Mouse (Mus musculus) kidney, embryonic 15.5 days (tissue): ENCODE data around the gene Arhgap35. TPM values are rescaled to one million over a fixed set of nuclear protein-coding genes. Genes with fewer than 3 reads are reported as not detected.
A peak's percentile ranks its signal among the peaks of the same experiment; 100 is the strongest.

Experiments
- ATAC-seq: fragments of 200-750 bp; cut with Nextera tagmentation; replicated peaks from 2 replicates; pipeline ENCODE4 v1.8.0; 2017; ENCODE audit warnings: moderate TSS enrichment; ENCODE audit not compliant: low FRiP score
- H3K27ac ChIP-seq: fragments of 300-500 bp; sonication (generic); 2 replicates; pipeline ENCODE4 v1.5.1; 2015; ENCODE audit warnings: mild to moderate bottlenecking, inconsistent platforms
- H3K27me3 ChIP-seq: fragments of 300-500 bp; sonication (generic); 2 replicates; pipeline ENCODE4 v1.6.1; 2015; ENCODE audit warnings: inconsistent platforms
- H3K36me3 ChIP-seq: fragments of 300-500 bp; sonication (generic); 2 replicates; pipeline ENCODE4 v1.6.1; 2015; ENCODE audit warnings: inconsistent platforms
- H3K4me1 ChIP-seq: fragments of 300-500 bp; sonication (generic); 2 replicates; pipeline ENCODE4 v1.6.1; 2015; ENCODE audit warnings: inconsistent platforms
- H3K4me2 ChIP-seq: fragments of 300-500 bp; sonication (generic); 2 replicates; pipeline ENCODE4 v1.6.1; 2015; ENCODE audit warnings: moderate library complexity, mild to moderate bottlenecking, inconsistent platforms
- H3K4me3 ChIP-seq: fragments of 300-500 bp; sonication (generic); replicated peaks from 2 replicates; pipeline ENCODE4 v1.5.1; 2015; ENCODE audit warnings: mild to moderate bottlenecking, inconsistent platforms
- H3K9ac ChIP-seq: fragments of 300-500 bp; sonication (generic); 2 replicates; pipeline ENCODE4 v1.6.1; 2015; ENCODE audit warnings: mild to moderate bottlenecking, inconsistent platforms
- H3K9me3 ChIP-seq: fragments of 300-500 bp; sonication (generic); replicated peaks from 2 replicates; pipeline ENCODE4 v1.6.1; 2016; ENCODE audit warnings: inconsistent platforms
- WGBS: fragments of 180-500 bp; shearing (Covaris S2); methylation state at CpG from one replicate; pipeline ENCODE4 v1.1.7; 2015; ENCODE audit warnings: mixed read lengths; 5-methylcytosine and 5-hydroxymethylcytosine counted together
- polyA plus RNA-seq: library from polyadenylated mRNA; unstranded; fragments of >200 nt; fragmentation: Nextera tagmentation; extraction: Ambion mirVana; gene quantifications from 2 replicates; pipeline ENCODE4 v1.2.1, GENCODE M21; 2015

Arhgap35 gene
- polyA plus RNA-seq, 1 experiment from 2014 or later = 18.2 TPM

- ATAC-seq = no peak
- no peaks in the 10 kb centered on the region for H3K27me3 ChIP-seq
- H3K36me3 ChIP-seq = peaks cover 15% of the 10 kb centered on the region
- H3K4me1 ChIP-seq = no peaks in the 10 kb centered on the region
- H3K4me2 ChIP-seq = no peak overlapping the region
- H3K9me3 ChIP-seq = no peaks in the 10 kb centered on the region
- WGBS = 76% methylated on average over 3 of the region's 3 CpGs
- no peak overlapping the region for H3K9ac ChIP-seq
- H3K27ac ChIP-seq = no peak overlapping the region
- H3K4me3 ChIP-seq = no peak overlapping the region
These were observed 60.6 kb downstream of the Arhgap35 start for GRCm38 (mm10) chr7:16554215-16554614.

DNA sequence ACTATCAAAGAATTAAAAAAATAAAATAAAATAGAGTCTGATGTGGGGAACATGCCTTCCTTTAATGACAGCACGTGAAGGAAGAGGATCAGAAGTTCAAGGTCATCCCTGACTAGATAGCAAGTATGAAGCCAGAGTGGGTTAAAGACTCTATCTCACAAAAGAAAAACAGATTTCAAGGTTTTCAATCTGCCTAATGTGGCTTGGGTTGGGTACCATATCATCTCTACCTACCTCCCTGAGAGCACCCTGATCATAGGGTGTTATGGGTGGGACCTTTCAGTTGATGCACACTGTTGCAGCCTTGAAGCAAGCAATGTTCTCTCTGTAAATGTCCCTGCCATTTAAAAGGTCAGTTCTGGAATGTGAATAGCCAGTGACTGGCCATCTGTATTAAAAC, 63.2 kb downstream of the Arhgap35 start:
- Histone ChIP-seq H3K4me1 (no peaks in the 10 kb centered on the region), H3K4me3 (no peak overlapping the region), H3K27ac (no peak overlapping the region), H3K36me3 (peaks cover 35% of the 10 kb centered on the region), H3K4me2 (no peak overlapping the region), H3K9ac (no peak overlapping the region), H3K9me3 (no peaks in the 10 kb centered on the region), H3K27me3 (no peaks in the 10 kb centered on the region)
- no peak for ATAC-seq
- 97% methylated on average over 1 of the region's 1 CpGs for WGBS

- Histone ChIP-seq H3K27me3 (no peaks in the 10 kb centered on the region), H3K4me2 (no peak overlapping the region), H3K4me1 (0 out of 2 replicates have a peak, but pooled peaks cover 3% of the 10 kb centered on the region), H3K9ac (no peak overlapping the region), H3K36me3 (peaks cover 54% of the 10 kb centered on the region), H3K27ac (no peak overlapping the region), H3K4me3 (no peak overlapping the region), H3K9me3 (no peaks in the 10 kb centered on the region)
- 82% methylated on average over 1 of the region's 1 CpGs for WGBS
- no peak for ATAC-seq
These were observed 65.5 kb downstream of the Arhgap35 start for GRCm38 (mm10) chr7:16549299-16549698.

DNA sequence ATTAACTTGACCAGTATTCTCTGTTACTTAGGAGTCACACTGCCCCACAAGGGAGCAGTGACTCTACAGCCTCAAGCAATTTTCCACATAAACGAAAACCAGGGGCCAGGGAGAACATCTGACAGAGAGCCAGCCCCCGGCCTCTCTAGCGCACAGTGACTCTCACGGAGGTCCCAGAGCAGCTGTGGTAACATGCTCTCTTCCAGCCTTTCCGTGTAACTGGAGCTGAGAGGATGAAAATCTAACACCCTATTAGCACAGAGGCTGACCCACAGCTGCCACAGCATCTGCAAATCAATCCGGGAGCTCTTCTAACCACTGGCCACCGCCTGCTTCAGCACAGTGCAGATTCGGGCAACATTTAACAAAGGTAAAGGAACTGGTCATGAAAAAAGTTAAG, 70.0 kb downstream of the Arhgap35 start:
- 0 out of 2 replicates have a peak overlapping the region, but pooled peaks have one; percentile 32 for H3K27ac ChIP-seq
- H3K27me3 ChIP-seq = no peaks in the 10 kb centered on the region
- no peak overlapping the region for H3K4me2 ChIP-seq
- 0 out of 2 replicates have a peak, but pooled peaks cover 3% of the 10 kb centered on the region for H3K4me1 ChIP-seq
- peak; percentile 64 for ATAC-seq
- H3K9me3 ChIP-seq = no peaks in the 10 kb centered on the region
- H3K9ac ChIP-seq = no peak overlapping the region
- peaks cover 70% of the 10 kb centered on the region for H3K36me3 ChIP-seq
- WGBS = 27% methylated on average over 8 of the region's 8 CpGs
- no peak overlapping the region for H3K4me3 ChIP-seq

DNA sequence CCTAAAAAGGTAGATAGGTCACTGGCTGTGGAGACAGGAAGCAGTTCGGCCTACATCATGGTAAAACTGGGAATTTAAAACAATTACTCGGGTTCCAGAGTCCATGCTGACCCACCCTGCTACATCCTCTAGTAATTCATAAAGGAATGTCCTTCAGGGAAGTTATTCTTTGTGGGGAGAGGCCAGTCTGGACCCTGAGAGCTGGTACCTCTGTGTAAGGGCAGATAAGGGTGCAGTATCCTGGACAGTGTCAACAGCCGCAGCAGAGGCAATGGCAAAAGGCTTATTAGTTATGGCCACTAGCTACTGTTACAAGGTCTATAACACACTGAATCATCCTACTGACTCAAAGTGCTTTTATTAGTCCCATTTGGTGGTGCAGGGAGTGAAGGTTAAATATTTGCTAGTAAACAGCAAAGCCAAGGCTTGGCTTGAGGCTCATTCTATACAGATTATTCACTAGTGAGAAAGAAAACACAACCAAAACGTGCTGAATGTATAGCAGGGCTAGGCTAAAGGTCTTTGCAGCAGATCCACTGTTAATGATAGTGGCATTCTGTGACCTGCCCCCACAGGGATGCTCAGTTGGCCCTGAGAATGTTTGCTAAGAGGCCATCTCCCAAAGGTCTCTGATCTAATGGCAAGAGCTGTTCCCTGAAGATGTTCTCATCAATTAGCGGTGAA, 77.4 kb downstream of the Arhgap35 start:
- Histone ChIP-seq H3K9me3 (no peaks in the 10 kb centered on the region), H3K36me3 (peaks cover 69% of the 10 kb centered on the region), H3K4me1 (no peaks in the 10 kb centered on the region; the same call in 1 of the 2 replicates), H3K27ac (0 out of 2 replicates have a peak overlapping the region, but pooled peaks have one; percentile 19), H3K4me2 (no peak overlapping the region), H3K4me3 (no peak overlapping the region), H3K9ac (no peak overlapping the region), H3K27me3 (no peaks in the 10 kb centered on the region)
- ATAC-seq = no peak
- WGBS = 75% methylated on average over 5 of the region's 5 CpGs

DNA sequence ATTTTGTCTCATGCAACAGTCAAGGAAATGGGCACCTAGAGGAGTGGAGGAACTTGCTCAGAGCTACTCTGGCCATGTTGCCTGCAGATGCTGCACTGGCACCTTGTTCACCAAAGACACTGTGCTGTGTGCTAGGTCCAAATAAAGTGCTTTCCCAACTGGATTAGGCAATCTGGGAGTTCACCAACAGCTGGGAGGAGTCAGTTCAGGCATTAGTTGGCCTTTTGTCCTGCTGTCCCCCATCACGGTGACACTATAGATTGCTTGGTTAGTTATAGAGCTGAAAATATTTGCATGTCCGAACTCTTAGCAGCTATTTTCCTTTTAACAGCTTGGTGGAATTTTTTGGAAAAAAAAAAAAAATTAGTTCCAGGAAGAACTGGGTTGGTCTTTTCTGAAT, 88.8 kb downstream of the Arhgap35 start:
- Histone ChIP-seq H3K36me3 (peaks cover 19% of the 10 kb centered on the region), H3K9ac (no peak overlapping the region), H3K4me2 (no peak overlapping the region), H3K4me1 (no peaks in the 10 kb centered on the region), H3K4me3 (no peak overlapping the region), H3K9me3 (no peaks in the 10 kb centered on the region), H3K27me3 (no peaks in the 10 kb centered on the region), H3K27ac (no peak overlapping the region)
- WGBS = 80% methylated on average over 2 of the region's 2 CpGs
- no peak for ATAC-seq

DNA sequence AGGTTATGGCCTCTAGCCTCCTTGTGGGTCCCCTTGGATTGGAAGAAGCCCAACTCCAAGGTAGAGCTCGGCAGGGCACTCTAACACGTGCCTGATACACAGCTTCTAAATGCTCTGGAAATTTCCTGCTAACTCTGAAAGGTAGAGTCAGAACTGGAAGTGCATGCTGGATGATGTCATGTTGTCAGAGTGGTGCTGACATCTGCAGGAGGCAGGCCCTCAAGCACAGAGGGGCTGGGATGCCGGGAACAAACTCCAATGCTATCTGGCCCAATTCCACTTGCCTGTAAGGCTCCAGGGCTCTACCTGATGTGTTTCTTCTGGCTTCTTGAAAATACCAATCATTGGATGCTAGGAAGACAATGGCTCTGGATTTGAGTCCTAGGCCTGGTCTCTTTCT, 89.3 kb downstream of the Arhgap35 start:
- Histone ChIP-seq H3K9ac (no peak overlapping the region), H3K36me3 (peaks cover 19% of the 10 kb centered on the region), H3K9me3 (no peaks in the 10 kb centered on the region), H3K4me3 (no peak overlapping the region), H3K4me2 (no peak overlapping the region), H3K4me1 (no peaks in the 10 kb centered on the region), H3K27me3 (no peaks in the 10 kb centered on the region), H3K27ac (no peak overlapping the region)
- no peak for ATAC-seq
- WGBS = 85% methylated on average over 3 of the region's 3 CpGs

- WGBS = 92% methylated on average over 2 of the region's 2 CpGs
- no peaks in the 10 kb centered on the region for H3K27me3 ChIP-seq
- H3K27ac ChIP-seq = no peak overlapping the region
- no peak overlapping the region for H3K4me3 ChIP-seq
- no peak for ATAC-seq
- H3K9me3 ChIP-seq = no peaks in the 10 kb centered on the region
- peaks cover 19% of the 10 kb centered on the region for H3K36me3 ChIP-seq
- H3K4me1 ChIP-seq = no peaks in the 10 kb centered on the region
- H3K9ac ChIP-seq = no peak overlapping the region
- H3K4me2 ChIP-seq = no peak overlapping the region
These were observed 90.5 kb downstream of the Arhgap35 start for GRCm38 (mm10) chr7:16524308-16524707.

DNA sequence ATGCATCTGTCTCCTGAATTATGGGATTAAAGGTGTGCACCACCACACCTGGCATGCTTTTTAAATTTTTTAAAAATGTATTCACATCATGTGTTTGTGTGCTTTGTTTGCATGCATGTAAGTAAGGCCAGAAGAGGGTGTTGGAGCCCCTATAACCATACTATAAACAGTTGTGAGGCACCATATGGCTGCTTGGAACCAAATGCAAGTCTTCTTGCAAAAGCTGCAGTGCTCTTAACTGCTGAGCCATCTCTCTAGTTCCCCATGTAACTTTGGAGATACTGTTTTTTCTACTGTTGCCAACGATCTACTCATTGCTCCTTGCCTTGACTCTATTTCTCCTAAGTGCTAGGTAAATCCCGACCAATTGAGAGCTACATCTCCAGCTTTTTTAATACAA, 95.5 kb downstream of the Arhgap35 start:
- H3K9ac ChIP-seq = no peak overlapping the region
- H3K36me3 ChIP-seq = peaks cover 25% of the 10 kb centered on the region
- no peak for ATAC-seq
- H3K4me1 ChIP-seq = no peaks in the 10 kb centered on the region
- no peak overlapping the region for H3K27ac ChIP-seq
- H3K4me3 ChIP-seq = no peak overlapping the region
- no peaks in the 10 kb centered on the region for H3K27me3 ChIP-seq
- H3K9me3 ChIP-seq = no peaks in the 10 kb centered on the region
- no peak overlapping the region for H3K4me2 ChIP-seq
- 94% methylated on average over 2 of the region's 2 CpGs for WGBS

DNA sequence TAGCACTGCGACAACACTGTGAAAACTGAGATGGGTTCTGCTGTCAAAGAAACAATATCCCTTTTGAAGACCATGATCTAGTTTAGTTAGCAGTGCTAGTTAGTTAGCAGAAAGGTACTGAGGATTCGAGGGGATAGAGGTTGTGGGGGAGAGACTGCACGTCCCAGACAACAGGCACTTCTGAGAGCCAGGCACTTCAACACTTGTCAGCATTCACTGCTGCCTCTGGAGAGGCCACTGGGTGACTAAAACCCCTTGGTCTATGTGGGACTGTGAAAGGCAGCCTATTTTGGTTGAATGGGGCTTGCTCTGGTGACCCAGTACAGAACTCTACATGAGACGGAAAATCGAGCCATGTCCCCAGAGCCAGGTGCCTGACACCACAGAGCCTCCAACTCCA, 97.6 kb downstream of the Arhgap35 start:
- Histone ChIP-seq H3K9ac (no peak overlapping the region), H3K4me1 (no peaks in the 10 kb centered on the region), H3K27me3 (no peaks in the 10 kb centered on the region), H3K9me3 (no peaks in the 10 kb centered on the region), H3K27ac (no peak overlapping the region), H3K4me3 (no peak overlapping the region), H3K4me2 (no peak overlapping the region), H3K36me3 (peaks cover 35% of the 10 kb centered on the region)
- ATAC-seq = no peak
- 89% methylated on average over 5 of the region's 5 CpGs for WGBS

- Histone ChIP-seq H3K4me1 (0 out of 2 replicates have a peak, but pooled peaks cover 3% of the 10 kb centered on the region), H3K27ac (no peak overlapping the region), H3K9ac (no peak overlapping the region), H3K4me2 (no peak overlapping the region), H3K36me3 (peaks cover 85% of the 10 kb centered on the region), H3K4me3 (no peak overlapping the region), H3K9me3 (no peaks in the 10 kb centered on the region), H3K27me3 (no peaks in the 10 kb centered on the region)
- 24% methylated on average over 3 of the region's 3 CpGs for WGBS
- ATAC-seq = no peak
These were observed 107.5 kb downstream of the Arhgap35 start for GRCm38 (mm10) chr7:16507284-16507683.

GRCm38 (mm10) chr7:16505226-16505593, 109.6 kb downstream of the Arhgap35 start:
- no peak overlapping the region for H3K9ac ChIP-seq
- no peak overlapping the region for H3K4me3 ChIP-seq
- 0 out of 2 replicates have a peak, but pooled peaks cover 3% of the 10 kb centered on the region for H3K4me1 ChIP-seq
- H3K4me2 ChIP-seq = no peak overlapping the region
- H3K9me3 ChIP-seq = no peaks in the 10 kb centered on the region
- WGBS = 94% methylated on average over 3 of the region's 3 CpGs
- H3K36me3 ChIP-seq = peaks cover 83% of the 10 kb centered on the region
- no peaks in the 10 kb centered on the region for H3K27me3 ChIP-seq
- ATAC-seq = no peak
- H3K27ac ChIP-seq = no peak overlapping the region
